Mouse (Mus musculus) stomach, postnatal 0 days (tissue): ENCODE measurements around the gene Pphln1.

Source experiments
- CTCF ChIP-seq: IDR thresholded peaks from 2 replicates; pipeline ENCODE4 v1.5.1; 2016; ENCODE audit warnings: antibody characterized with exemption, low read depth, mild to moderate bottlenecking, moderate library complexity
- EP300 ChIP-seq: optimal IDR thresholded peaks from 2 replicates; pipeline ENCODE3; 2016; ENCODE audit warnings: antibody characterized with exemption

DNA sequence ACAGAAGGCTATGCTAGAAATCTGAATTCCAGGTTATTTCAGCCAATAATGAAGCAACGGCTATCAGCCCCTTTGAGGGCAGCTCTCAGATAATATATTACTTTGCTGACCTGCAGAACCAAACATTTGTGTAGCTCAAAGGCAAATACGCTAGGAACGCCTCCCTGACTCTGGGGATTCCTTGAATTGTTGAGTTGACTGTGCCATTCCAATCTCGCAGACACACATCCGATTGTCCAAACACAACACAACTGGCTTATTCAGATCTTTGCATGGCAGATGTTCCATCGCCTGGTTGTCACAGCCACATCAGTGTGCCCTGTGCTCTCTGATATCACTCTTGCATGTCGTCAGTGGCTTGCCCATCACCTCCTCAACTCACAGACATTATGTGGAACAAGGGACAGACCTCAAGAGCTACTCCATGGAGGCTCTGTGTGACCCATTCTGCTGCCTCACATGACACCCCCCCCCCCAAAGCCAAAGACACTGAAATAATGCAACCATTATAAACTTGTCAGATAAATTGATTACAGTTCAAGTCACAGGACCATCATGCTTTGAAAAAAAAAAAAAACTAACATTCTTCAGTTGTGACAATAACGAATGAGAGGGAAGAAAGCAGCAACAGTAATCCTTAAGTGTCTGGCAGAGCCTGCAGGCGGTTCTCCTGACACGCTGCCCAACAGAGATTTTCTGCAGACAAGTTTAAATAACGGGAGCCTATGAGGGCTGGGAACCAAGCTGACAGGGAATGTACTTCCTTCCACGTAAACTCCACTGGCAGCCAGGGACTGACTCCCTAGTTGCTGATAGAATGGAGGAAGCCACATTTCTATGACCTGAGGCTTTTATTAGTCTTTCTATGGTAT lies 131.9 kb downstream of the Pphln1 start:
- no peak for TF ChIP-seq EP300
- TF ChIP-seq CTCF: no peak
